In genomic region chr12:17267316-17267715, GRCm38 (mm10) we compare ENCODE assay signal across 8 mouse cellular contexts. TPM values are rescaled to one million over a fixed set of nuclear protein-coding genes. Genes with fewer than 3 reads are reported as not detected.
A peak's percentile ranks its signal among the peaks of the same experiment; 100 is the strongest.
DNase-seq lines count a peak whose midpoint lies in the region; ATAC-seq and TF ChIP-seq lines count a peak whose summit lies in the region.

No protein-coding gene starts in this region.

- H3K9ac ChIP-seq in heart, embryonic 15.5 days = peak overlapping the region; percentile 80
- H3K9ac ChIP-seq in ES-E14 (ENCODE audit: insufficient read depth, low read depth, low read length, poor library complexity, severe bottlenecking) = peak overlapping the region; percentile 92
- peak overlapping the region; percentile 96 for H3K9ac ChIP-seq in neural tube, embryonic 15.5 days (replicated peaks)

- peak overlapping the region; percentile 71 for H3K4me3 ChIP-seq in heart, embryonic 15.5 days
- peak overlapping the region; percentile 90 to 99 for H3K4me3 ChIP-seq in ES-E14 (ENCODE audit: insufficient read depth in 1 of 2, low read depth in 1 of 2, low read length in 2 of 2, poor library complexity in 1 of 2, severe bottlenecking in 1 of 2)
- H3K4me3 ChIP-seq in embryonic fibroblast, embryonic 13.5 days (ENCODE audit: insufficient read depth, low read length) = peak overlapping the region; percentile 97
- peak overlapping the region; percentile 97 for H3K4me3 ChIP-seq in neural tube, embryonic 15.5 days (replicated peaks)

- no peak for TF ChIP-seq POLR2A in embryonic fibroblast, embryonic 13.5 days (IDR thresholded peaks at IDR 0.05; ENCODE audit: low read depth, low read length)

- H3K9me3 ChIP-seq in heart, embryonic 15.5 days (replicated peaks) = no peaks in the 10 kb centered on the region
- no peaks in the 10 kb centered on the region for H3K9me3 ChIP-seq in ES-E14 (ENCODE audit: control insufficient read depth, insufficient read depth, low read depth, low read length)
- no peaks in the 10 kb centered on the region for H3K9me3 ChIP-seq in neural tube, embryonic 15.5 days (replicated peaks)

- no peak for DNase-seq in heart, adult 18-20 months
- DNase-seq in ES-E14 (ENCODE audit: low read depth, low spot score) = no peak
- DNase-seq in layer of hippocampus, postnatal 36 days = peak; percentile 59 to 72
- no peak for DNase-seq in spleen, adult 12 weeks (ENCODE audit: low spot score)
- DNase-seq in adrenal gland, postnatal 14 days = no peak

- H3K36me3 ChIP-seq in heart, embryonic 15.5 days = peaks cover 28% of the 10 kb centered on the region
- peaks cover 22% of the 10 kb centered on the region for H3K36me3 ChIP-seq in ES-E14 (ENCODE audit: control insufficient read depth, insufficient read depth, low read length, poor library complexity, severe bottlenecking)
- H3K36me3 ChIP-seq in neural tube, embryonic 15.5 days = peaks cover 31% of the 10 kb centered on the region

- WGBS in heart, embryonic 15.5 days = 17% methylated on average over 4 of the region's 4 CpGs
- WGBS in neural tube, embryonic 15.5 days = 8% methylated on average over 4 of the region's 4 CpGs

- peak overlapping the region; percentile 73; the same call in 1 of the 2 replicates for H3K27ac ChIP-seq in heart, embryonic 15.5 days
- no peak overlapping the region for H3K27ac ChIP-seq in ES-E14 (ENCODE audit: insufficient read depth, low read depth, low read length, poor library complexity, severe bottlenecking)
- no peak overlapping the region for H3K27ac ChIP-seq in embryonic fibroblast, embryonic 13.5 days (ENCODE audit: insufficient read depth, low read length)
- peak overlapping the region; percentile 90 for H3K27ac ChIP-seq in neural tube, embryonic 15.5 days (replicated peaks)

- no peak for TF ChIP-seq CTCF in embryonic fibroblast, embryonic 13.5 days (IDR thresholded peaks at IDR 0.05; ENCODE audit: borderline replicate concordance, insufficient read depth, low read length)

- no peak for ATAC-seq in heart, embryonic 15.5 days (replicated peaks; ENCODE audit: insufficient number of reproducible peaks, insufficient read depth, low FRiP score, low read depth)
- no peak for ATAC-seq in neural tube, embryonic 15.5 days (ENCODE audit: low FRiP score)

- in situ Hi-C loops in ES-E14 (cut with MboI; ENCODE audit: low sequenced_read_pairs in 2 of 2, unreplicated experiment in 2 of 2) = no loop called here

- no peaks in the 10 kb centered on the region for H3K27me3 ChIP-seq in heart, embryonic 15.5 days
- H3K27me3 ChIP-seq in neural tube, embryonic 15.5 days (replicated peaks) = no peaks in the 10 kb centered on the region

- H3K4me2 ChIP-seq in heart, embryonic 15.5 days = peak overlapping the region; percentile 71
- H3K4me2 ChIP-seq in neural tube, embryonic 15.5 days = peak overlapping the region; percentile 74

- peaks cover 26% of the 10 kb centered on the region for H3K4me1 ChIP-seq in heart, embryonic 15.5 days (replicated peaks)
- H3K4me1 ChIP-seq in ES-E14 (ENCODE audit: control insufficient read depth in 2 of 2, insufficient read depth in 2 of 2, low read length in 2 of 2, poor library complexity in 1 of 2) = peaks cover 0 to 13% of the 10 kb centered on the region in 2 experiments; a peak in 1 of 4 replicates
- H3K4me1 ChIP-seq in embryonic fibroblast, embryonic 13.5 days (ENCODE audit: control insufficient read depth, insufficient read depth, low read length) = peaks cover 3% of the 10 kb centered on the region
- peaks cover 43% of the 10 kb centered on the region for H3K4me1 ChIP-seq in neural tube, embryonic 15.5 days

TF ChIP-seq in ES-E14, 5 proteins besides CTCF, POLR2A, EP300 and RAD21:
- TF ChIP-seq HCFC1 (IDR thresholded peaks at IDR 0.05; ENCODE audit: borderline replicate concordance, insufficient read depth, low read length) = no peak
- TF ChIP-seq MAFK (IDR thresholded peaks at IDR 0.05; ENCODE audit: insufficient read depth, low read depth, low read length) = no peak
- TF ChIP-seq CHD2 (IDR thresholded peaks at IDR 0.05; ENCODE audit: low read depth, low read length) = no peak
- no peak for TF ChIP-seq ZC3H11A (IDR thresholded peaks at IDR 0.05; ENCODE audit: borderline replicate concordance, low read depth, low read length)
- no peak for TF ChIP-seq ZNF384 (IDR thresholded peaks at IDR 0.05; ENCODE audit: low read depth, low read length)

RNA-seq across cellular contexts. Expression of gene Pdia6, which starts 1.0 kb away (rescaled TPM):
- polyA plus RNA-seq in heart, embryonic 15.5 days (2015; fragmentation: Nextera tagmentation; extraction: Ambion mirVana) = 313 and 351 TPM in 2 replicates
- total RNA-seq in heart, adult 18-20 months (2021) = 100 to 1,000 TPM in 1 of 2 experiments, 10 to 100 TPM in 1; 89.4 to 100 TPM
- total RNA-seq in ES-E14 (2012; rRNA removed) = 632 and 901 TPM in 2 replicates
- 372 and 380 TPM in 2 replicates for polyA plus RNA-seq in embryonic fibroblast, embryonic 13.5 days (2011; ENCODE audit: insufficient read length, low read depth, missing spikeins)
- total RNA-seq in layer of hippocampus, postnatal 36 days (2021) = 100 to 1,000 TPM; 170 to 200 TPM
- polyA plus RNA-seq in neural tube, embryonic 15.5 days (2015; fragmentation: Nextera tagmentation; extraction: Ambion mirVana) = 280 and 319 TPM in 2 replicates
- total RNA-seq in adrenal gland, postnatal 14 days (2021) = 165 and 173 TPM in 2 replicates

Comparison
In these comparisons a context has a peak if more than half of its experiments do, and no peak if none do; other contexts are left out.
1. H3K27ac ChIP-seq: peak in heart, embryonic 15.5 days (single experiment) and neural tube, embryonic 15.5 days (single experiment); none in ES-E14 (single experiment) and embryonic fibroblast, embryonic 13.5 days (single experiment).
2. DNase-seq: peak in layer of hippocampus, postnatal 36 days (2 of 2); none in heart, adult 18-20 months (0 of 2), ES-E14 (single experiment), spleen, adult 12 weeks (single experiment) and adrenal gland, postnatal 14 days (single experiment).
3. Peak in every context shown above with its lines, with median percentiles within 50 percentile points of each other: H3K4me3 ChIP-seq and H3K9ac ChIP-seq.